Mouse (Mus musculus): Measurements from ENCODE around the gene Maoa.

Maoa gene

DNA sequence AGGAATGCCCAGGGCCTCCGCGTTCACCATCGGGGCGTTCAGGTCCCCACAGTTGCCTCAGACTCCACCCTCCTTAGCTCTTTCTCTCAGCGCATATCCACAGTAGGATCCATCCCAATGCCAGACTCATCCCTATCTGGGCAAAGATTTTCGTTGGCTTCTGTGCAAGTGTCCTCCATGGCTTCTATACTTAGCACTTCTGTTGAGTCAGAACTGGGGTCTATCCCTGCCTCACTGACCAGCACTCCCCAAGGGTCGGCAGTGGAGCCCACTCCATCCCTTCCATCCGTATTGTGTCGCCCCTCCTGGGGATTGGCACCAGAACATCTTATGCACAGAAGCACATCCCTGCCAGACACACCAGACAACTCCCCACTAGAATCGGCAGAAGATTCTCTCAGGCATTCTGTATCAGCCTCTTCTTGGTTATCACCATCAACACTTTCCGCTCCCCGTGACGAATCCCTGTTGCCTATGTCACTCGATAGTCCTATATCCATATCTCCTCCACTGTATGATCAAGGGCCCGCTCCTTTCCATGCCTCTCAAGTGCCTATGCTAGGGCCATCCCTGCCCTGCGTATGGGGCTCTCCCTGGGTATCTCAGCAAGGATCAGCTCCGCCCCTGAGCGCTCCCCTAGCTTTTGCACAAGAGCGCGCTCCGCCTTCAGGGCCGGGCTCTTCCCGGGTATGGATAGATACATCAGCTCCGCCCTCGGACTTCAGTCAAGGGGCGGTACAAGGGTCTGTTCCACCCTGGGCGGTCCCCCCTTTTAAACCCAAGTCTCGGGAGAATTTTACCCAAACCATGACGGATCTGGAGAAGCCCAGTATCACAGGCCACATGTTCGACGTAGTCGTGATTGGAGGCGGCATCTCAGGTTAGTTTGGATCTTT, at the start of gene Maoa:
Gene Maoa (plus strand): TSS at position 665 of the 896 bp plus-strand sequence.
- peak; percentile 15 for DNase-seq (ENCODE audit: low spot score)

DNA sequence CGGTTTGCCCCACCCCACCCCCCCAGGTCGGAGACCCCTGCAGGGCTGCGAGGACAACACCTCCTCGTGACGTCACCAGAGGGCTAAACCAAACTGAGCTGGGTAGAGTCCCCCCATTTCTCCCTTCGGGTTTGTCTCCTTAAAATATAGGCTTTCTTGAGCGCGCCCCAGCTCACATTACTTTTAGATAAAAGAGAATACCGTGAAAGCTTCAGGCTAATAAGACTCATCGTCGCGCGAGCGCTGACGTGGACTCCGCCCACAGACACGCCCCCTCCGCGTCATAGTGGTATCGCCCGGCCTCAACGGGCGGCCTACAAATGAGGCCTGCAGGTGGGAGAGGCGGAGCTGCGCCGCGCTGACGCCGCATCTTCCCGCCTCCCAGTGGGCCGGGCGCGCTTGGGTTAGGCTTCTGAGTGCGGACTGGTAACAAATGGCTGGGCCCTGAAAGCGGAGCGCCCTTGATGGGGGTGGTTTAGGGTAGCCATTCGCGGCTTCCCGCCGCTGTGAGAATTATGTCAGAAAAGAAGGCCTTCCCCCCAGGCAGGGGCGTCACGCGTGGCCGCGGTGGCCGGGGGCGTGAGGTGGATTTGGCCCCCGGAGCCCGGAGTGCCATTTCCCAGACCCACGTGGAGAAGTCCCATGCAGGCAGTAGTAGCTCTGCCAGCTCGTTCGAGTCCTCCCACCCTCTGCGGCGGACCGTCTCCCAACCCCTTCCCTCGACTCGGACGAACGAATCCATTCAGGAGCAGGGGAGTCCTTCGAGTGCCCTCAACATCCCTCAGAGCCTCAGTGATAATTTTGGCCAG, 1.1 kb upstream of the Maoa start:
- peak; percentile 75 for DNase-seq (ENCODE audit: low spot score)

DNA sequence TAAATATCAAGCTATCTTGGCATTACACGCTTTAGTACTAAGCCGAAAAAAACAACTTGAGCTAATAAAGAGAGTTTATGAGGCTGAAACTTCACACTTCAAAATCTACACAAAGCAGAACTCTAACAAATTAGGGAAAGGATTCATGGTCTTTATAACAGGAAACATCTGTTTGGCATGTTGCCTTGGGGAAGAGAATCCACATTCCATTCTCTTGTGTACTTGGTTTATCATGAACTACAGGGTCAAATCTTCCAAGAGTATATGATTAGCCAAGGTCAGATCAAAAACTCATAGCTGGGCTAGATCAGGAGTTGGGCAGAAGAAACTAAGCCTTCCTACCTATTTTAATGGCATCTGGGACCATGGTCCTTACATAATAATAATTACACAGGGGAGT, 37.0 kb downstream of the Maoa start:
- no peak for DNase-seq (ENCODE audit: low spot score)

DNA sequence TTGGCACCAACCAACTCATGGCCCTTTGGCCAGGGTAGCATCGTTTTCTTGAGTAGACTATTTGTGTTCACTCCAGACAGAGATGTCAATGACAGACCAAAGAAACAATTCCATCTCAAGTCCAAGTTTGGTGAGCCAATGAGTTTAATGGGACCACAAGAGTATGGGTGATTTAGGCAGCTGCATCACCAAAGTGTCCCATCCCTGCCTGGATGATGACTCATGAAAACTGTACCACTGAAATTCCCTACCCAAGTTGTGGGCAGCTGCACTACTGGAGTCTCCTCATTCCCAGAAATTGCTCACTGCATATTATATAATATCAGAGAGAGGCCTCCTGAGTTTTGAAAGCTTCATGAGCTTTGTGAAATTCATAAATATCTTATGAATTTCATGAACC, 86.6 kb downstream of the Maoa start:
- no peak for DNase-seq (ENCODE audit: low spot score)

DNA sequence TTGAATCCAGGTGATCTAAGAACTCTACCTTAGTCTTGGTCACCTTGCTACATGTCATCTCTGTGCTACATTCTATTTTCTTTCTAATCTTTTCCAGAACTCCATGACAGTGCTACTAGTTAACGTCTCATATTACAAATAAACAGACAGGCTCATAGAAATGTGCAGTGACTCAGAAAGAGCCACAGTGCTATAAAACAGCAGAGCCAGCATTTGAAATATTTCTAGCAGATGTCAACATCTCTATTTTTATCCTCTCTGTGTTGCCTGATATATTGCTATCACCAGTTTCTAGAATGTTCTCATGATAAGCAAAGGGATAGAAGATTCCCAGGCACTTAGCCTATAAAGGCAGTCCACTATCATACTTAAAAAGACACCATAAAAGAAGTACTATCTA, 94.5 kb downstream of the Maoa start:
- DNase-seq (ENCODE audit: low spot score): no peak
